Mouse (Mus musculus) CH12.LX (cell line): ENCODE data around the gene 1700056E22Rik.

Experiments used
- CHD1 ChIP-seq: IDR thresholded peaks from 2 replicates; pipeline ENCODE4 v1.6.1; 2012; ENCODE audit warnings: low read depth, low read length, improper control_type of control experiment, inconsistent platforms
- CTCF ChIP-seq, 2 experiments: IDR thresholded peaks in 1 of 2; conservative IDR thresholded peaks in 1 of 2; 2 replicates each; pipeline ENCODE4 v1.5.1; 2011 to 2012; ENCODE audit warnings: low read depth in 2 of 2, low read length in 2 of 2, improper control_type of control experiment in 1 of 2, inconsistent platforms in 1 of 2, mild to moderate bottlenecking in 1 of 2, moderate library complexity in 1 of 2
- EP300 ChIP-seq: IDR thresholded peaks from 2 replicates; pipeline ENCODE4 v1.6.1; 2011; ENCODE audit warnings: low read length, improper control_type of control experiment
- KAT2A ChIP-seq: IDR thresholded peaks from 2 replicates; pipeline ENCODE4 v1.6.1; 2012; ENCODE audit warnings: low read length, improper control_type of control experiment, inconsistent platforms; ENCODE audit not compliant: insufficient replicate concordance
- MAFK ChIP-seq: IDR thresholded peaks from 2 replicates; pipeline ENCODE4 v1.6.1; 2011; ENCODE audit warnings: low read length, improper control_type of control experiment; ENCODE audit not compliant: insufficient replicate concordance
- MXI1 ChIP-seq: IDR thresholded peaks from 2 replicates; pipeline ENCODE4 v1.6.1; 2011; ENCODE audit warnings: mild to moderate bottlenecking, low read depth, low read length, improper control_type of control experiment
- NELFE ChIP-seq: IDR thresholded peaks from 2 replicates; pipeline ENCODE4 v1.6.1; 2011; ENCODE audit warnings: low read depth, low read length, improper control_type of control experiment
- NRF1 ChIP-seq: IDR thresholded peaks from 2 replicates; pipeline ENCODE4 v1.6.1; 2014; ENCODE audit warnings: low read depth, mild to moderate bottlenecking, inconsistent platforms, low read length, improper control_type of control experiment, moderate library complexity
- POLR2A ChIP-seq: IDR thresholded peaks from 2 replicates; pipeline ENCODE4 v1.6.1; 2011; ENCODE audit warnings: low read depth, mild to moderate bottlenecking, improper control_type of control experiment, low read length
- SIN3A ChIP-seq: IDR thresholded peaks from 2 replicates; pipeline ENCODE4 v1.6.1; 2012; ENCODE audit warnings: low read length, improper control_type of control experiment, inconsistent platforms
- TBP ChIP-seq: conservative IDR thresholded peaks from 2 replicates; pipeline ENCODE4 v1.6.1; 2011; ENCODE audit warnings: low read depth, low read length, improper control_type of control experiment
- ZC3H11A ChIP-seq: IDR thresholded peaks from 2 replicates; pipeline ENCODE4 v1.6.1; 2012; ENCODE audit warnings: low read depth, mild to moderate bottlenecking, inconsistent platforms, low read length, improper control_type of control experiment

GRCm38 (mm10) chr1:184027039-184027438, 7.1 kb downstream of the 1700056E22Rik start:
- TF ChIP-seq MXI1 = no peak
- TF ChIP-seq POLR2A = no peak
- no peak for TF ChIP-seq TBP
- TF ChIP-seq NELFE = no peak
- no peak for TF ChIP-seq EP300
- TF ChIP-seq CTCF (conservative IDR thresholded peaks at IDR 0.05 in 1 of 2, IDR thresholded peaks at IDR 0.05 in 1 of 2; ENCODE audit: low read depth in 2 of 2, low read length in 2 of 2) = no peak
- no peak for TF ChIP-seq SIN3A
- TF ChIP-seq KAT2A = no peak
- TF ChIP-seq MAFK = no peak
- TF ChIP-seq NRF1 = no peak
- no peak for TF ChIP-seq CHD1
- no peak for TF ChIP-seq ZC3H11A
